Mouse (Mus musculus): ENCODE results near the gene Cldn19.

Gene Cldn19

GRCm38 (mm10) chr4:119255351-119255750 is at the start of gene Cldn19:
Gene Cldn19, plus strand, starts transcription at chr4:119255414.
- in situ Hi-C loops (cut with MboI), result no loop called here

GRCm38 (mm10) chr4:119216667-119217066 is 38.5 kb upstream of the Cldn19 start:
- in situ Hi-C loops (cut with MboI), result no loop called here

- in situ Hi-C loops (cut with MboI), result no loop called here
These were observed 37.0 kb upstream of the Cldn19 start, which contains the start of gene Tmem269 for GRCm38 (mm10) chr4:119218169-119218568. Gene Tmem269, minus strand, starts transcription at chr4:119218217.

- in situ Hi-C loops (cut with MboI), result no loop called here
These were observed 31.5 kb upstream of the Cldn19 start for GRCm38 (mm10) chr4:119223696-119224095.

- in situ Hi-C loops (cut with MboI), result no loop called here
These were observed 30.7 kb upstream of the Cldn19 start for GRCm38 (mm10) chr4:119224534-119224933.

- in situ Hi-C loops (cut with MboI), result no loop called here
These were observed 29.5 kb upstream of the Cldn19 start for GRCm38 (mm10) chr4:119225719-119226118.

- in situ Hi-C loops (cut with MboI), result no loop called here
These were observed 28.5 kb upstream of the Cldn19 start for GRCm38 (mm10) chr4:119226751-119227150.

GRCm38 (mm10) chr4:119232410-119233255 is 22.6 kb upstream of the Cldn19 start, which contains the start of the genes AU022252 and P3h1:
Gene AU022252, minus strand, starts transcription at chr4:119232712.
Gene P3h1, plus strand, starts transcription at chr4:119232915.
- in situ Hi-C loops (cut with MboI), result no loop called here

GRCm38 (mm10) chr4:119233256-119233901 is 21.8 kb upstream of the Cldn19 start:
- in situ Hi-C loops (cut with MboI), result no loop called here

GRCm38 (mm10) chr4:119234348-119234747 is 20.9 kb upstream of the Cldn19 start:
- in situ Hi-C loops (cut with MboI), result no loop called here

- in situ Hi-C loops (cut with MboI), result no loop called here
These were observed 16.6 kb upstream of the Cldn19 start for GRCm38 (mm10) chr4:119238661-119239060.

- in situ Hi-C loops (cut with MboI), result no loop called here
These were observed 16.0 kb upstream of the Cldn19 start for GRCm38 (mm10) chr4:119239181-119239682.

GRCm38 (mm10) chr4:119241664-119242063 is 13.6 kb upstream of the Cldn19 start:
- in situ Hi-C loops (cut with MboI), result no loop called here

- in situ Hi-C loops (cut with MboI), result no loop called here
These were observed 12.6 kb upstream of the Cldn19 start for GRCm38 (mm10) chr4:119242571-119242970.

- in situ Hi-C loops (cut with MboI), result no loop called here
These were observed 10.6 kb upstream of the Cldn19 start for GRCm38 (mm10) chr4:119244468-119245240.

- in situ Hi-C loops (cut with MboI), result no loop called here
These were observed 9.7 kb upstream of the Cldn19 start for GRCm38 (mm10) chr4:119245556-119245955.

- in situ Hi-C loops (cut with MboI), result no loop called here
These were observed 9.3 kb upstream of the Cldn19 start for GRCm38 (mm10) chr4:119245961-119246360.

GRCm38 (mm10) chr4:119246688-119247225 is 8.5 kb upstream of the Cldn19 start:
- in situ Hi-C loops (cut with MboI), result no loop called here

GRCm38 (mm10) chr4:119247462-119248235 is 7.6 kb upstream of the Cldn19 start:
- in situ Hi-C loops (cut with MboI), result no loop called here

- in situ Hi-C loops (cut with MboI), result no loop called here
These were observed 6.7 kb upstream of the Cldn19 start for GRCm38 (mm10) chr4:119248407-119248965.
